Mouse (Mus musculus) ES-E14 (cell line): ENCODE measurements at regions not wholly inside any gene's neighbourhood (a gene's known extent, or its start where the extent isn't known, plus 50 kb on each side); places are given as distances from the start of the nearest gene placed in this dataset.

Experiments
- DNase-seq: peaks from one replicate; pipeline ENCODE4 v3.0.0-alpha.2; 2013; ENCODE audit warnings: low read depth, low spot score
- H3K27ac ChIP-seq: 2 replicates; pipeline ENCODE4 v1.5.1; 2012; ENCODE audit warnings: low read depth, mild to moderate bottlenecking, low read length, moderate library complexity, mixed read lengths; ENCODE audit not compliant: poor library complexity, insufficient read depth, severe bottlenecking
- H3K36me3 ChIP-seq: 2 replicates; pipeline ENCODE4 v1.6.1; 2012; ENCODE audit warnings: mild to moderate bottlenecking, low read length, moderate library complexity, mixed read lengths; ENCODE audit not compliant: control insufficient read depth, poor library complexity, insufficient read depth, severe bottlenecking
- H3K4me1 ChIP-seq, 2 experiments: fragments of 150-350 bp in 1 of 2; sonication (generic) in 1 of 2; 2 replicates each; pipeline ENCODE4 v1.6.1; 2012; ENCODE audit warnings: low read length in 2 of 2, mild to moderate bottlenecking in 1 of 2, mixed read lengths in 1 of 2; ENCODE audit not compliant: control insufficient read depth in 2 of 2, insufficient read depth in 2 of 2, poor library complexity in 1 of 2
- H3K4me3 ChIP-seq, 2 experiments: fragments of 150-350 bp in 1 of 2; sonication (generic) in 1 of 2; 2 replicates each; pipeline ENCODE4 v1.5.1; 2012; ENCODE audit warnings: low read length in 2 of 2, low read depth in 1 of 2, mild to moderate bottlenecking in 1 of 2, mixed read lengths in 1 of 2; ENCODE audit not compliant: insufficient read depth in 1 of 2, poor library complexity in 1 of 2, severe bottlenecking in 1 of 2
- H3K9ac ChIP-seq: 2 replicates; pipeline ENCODE4 v1.6.1; 2012; ENCODE audit warnings: low read depth, mild to moderate bottlenecking, low read length, mixed read lengths; ENCODE audit not compliant: poor library complexity, insufficient read depth, severe bottlenecking
- H3K9me3 ChIP-seq: fragments of 150-350 bp; sonication (generic); 2 replicates; pipeline ENCODE4 v1.6.1; 2012; ENCODE audit warnings: low read depth, mild to moderate bottlenecking, low read length; ENCODE audit not compliant: control insufficient read depth, insufficient read depth
- CHD2 ChIP-seq: IDR thresholded peaks from 2 replicates; pipeline ENCODE4 v1.6.1; 2014; ENCODE audit warnings: mild to moderate bottlenecking, low read depth, low read length, inconsistent platforms
- HCFC1 ChIP-seq: IDR thresholded peaks from 2 replicates; pipeline ENCODE4 v1.6.1; 2012; ENCODE audit warnings: low read length, inconsistent platforms, borderline replicate concordance; ENCODE audit not compliant: insufficient read depth
- MAFK ChIP-seq: IDR thresholded peaks from 2 replicates; pipeline ENCODE4 v1.6.1; 2014; ENCODE audit warnings: mild to moderate bottlenecking, low read depth, low read length, inconsistent platforms; ENCODE audit not compliant: insufficient read depth
- ZC3H11A ChIP-seq: IDR thresholded peaks from 2 replicates; pipeline ENCODE4 v1.6.1; 2012; ENCODE audit warnings: low read depth, mild to moderate bottlenecking, inconsistent platforms, low read length, borderline replicate concordance
- ZNF384 ChIP-seq: IDR thresholded peaks from 2 replicates; pipeline ENCODE4 v1.6.1; 2012; ENCODE audit warnings: low read depth, low read length, inconsistent platforms
- in situ Hi-C, 2 experiments: fragments of 600-800 bp; cut with MboI; formaldehyde crosslinking; loops; one replicate each; pipeline ENCODE4 v1.15.1; 2025; ENCODE audit warnings: low sequenced_read_pairs in 2 of 2, inconsistent platforms in 1 of 2; ENCODE audit not compliant: unreplicated experiment in 2 of 2

GRCm38 (mm10) chr4:153133147-153133546, 349.5 kb downstream of the Ajap1 start:
- no peak overlapping the region for H3K4me3 ChIP-seq
- no peaks in the 10 kb centered on the region for H3K4me1 ChIP-seq
- no peak overlapping the region for H3K27ac ChIP-seq
- no peaks in the 10 kb centered on the region for H3K9me3 ChIP-seq
- TF ChIP-seq MAFK (peak; percentile 90), ZNF384 (no peak)
- no peak overlapping the region for H3K9ac ChIP-seq
- DNase-seq: no peak
- H3K36me3 ChIP-seq: no peaks in the 10 kb centered on the region
- in situ Hi-C loops: no loop called here

- in situ Hi-C loops: no loop called here
- Histone ChIP-seq H3K27ac (no peak overlapping the region), H3K9me3 (no peaks in the 10 kb centered on the region), H3K9ac (no peak overlapping the region), H3K4me3 (no peak overlapping the region), H3K4me1 (no peaks in the 10 kb centered on the region), H3K36me3 (no peaks in the 10 kb centered on the region)
- TF ChIP-seq MAFK: no peak
- no peak for TF ChIP-seq ZNF384
- TF ChIP-seq HCFC1: no peak
- no peak for TF ChIP-seq ZC3H11A
- TF ChIP-seq CHD2: no peak
- no peak for DNase-seq
Measured at GRCm38 (mm10) chr4:153129345-153129744, 353.3 kb downstream of the Ajap1 start.

- no peak overlapping the region for H3K9ac ChIP-seq
- TF ChIP-seq CHD2 (no peak), ZC3H11A (no peak), ZNF384 (no peak), HCFC1 (no peak), MAFK (no peak)
- H3K36me3 ChIP-seq: no peaks in the 10 kb centered on the region
- no peak overlapping the region for H3K4me3 ChIP-seq
- in situ Hi-C loops: no loop called here
- no peak overlapping the region for H3K27ac ChIP-seq
- no peaks in the 10 kb centered on the region for H3K4me1 ChIP-seq
- DNase-seq: no peak
- no peaks in the 10 kb centered on the region for H3K9me3 ChIP-seq
Measured at GRCm38 (mm10) chr4:153128162-153128561, 354.4 kb downstream of the Ajap1 start.

GRCm38 (mm10) chr4:153120480-153120879, 362.1 kb downstream of the Ajap1 start:
- no peaks in the 10 kb centered on the region for H3K9me3 ChIP-seq
- no peaks in the 10 kb centered on the region for H3K4me1 ChIP-seq
- no peak overlapping the region for H3K9ac ChIP-seq
- no peak overlapping the region for H3K4me3 ChIP-seq
- no peak overlapping the region for H3K27ac ChIP-seq
- no peaks in the 10 kb centered on the region for H3K36me3 ChIP-seq
- TF ChIP-seq ZNF384 (no peak), MAFK (no peak)
- in situ Hi-C loops: no loop called here
- no peak for DNase-seq

GRCm38 (mm10) chr4:153119647-153120102, 362.9 kb downstream of the Ajap1 start:
- Histone ChIP-seq H3K27ac (no peak overlapping the region), H3K9ac (no peak overlapping the region), H3K4me3 (no peak overlapping the region), H3K36me3 (no peaks in the 10 kb centered on the region), H3K4me1 (peaks cover 0 to 4% of the 10 kb centered on the region in 2 experiments; a peak in 1 of 4 replicates), H3K9me3 (no peaks in the 10 kb centered on the region)
- DNase-seq: no peak
- in situ Hi-C loops: no loop called here
- TF ChIP-seq ZC3H11A: no peak
- TF ChIP-seq ZNF384: no peak
- TF ChIP-seq HCFC1: no peak
- no peak for TF ChIP-seq CHD2
- TF ChIP-seq MAFK: no peak
